Mouse (Mus musculus): Measurements from ENCODE around the gene Zic5. TPM values are rescaled to one million over a fixed set of nuclear protein-coding genes. Genes with fewer than 3 reads are reported as not detected.

The Zic5 gene
- total RNA-seq (2015) (not detected in 2 replicates), total RNA-seq (2017) (not detected in 2 replicates)

- ATAC-seq (ENCODE audit: poor library complexity, severe bottlenecking) = no peak
Measured at GRCm38 (mm10) chr14:122464763-122465741, at the start of gene Zic5. TSS of gene Zic5 (minus strand) at chr14:122465677.

- ATAC-seq (ENCODE audit: poor library complexity, severe bottlenecking) = no peak
Measured at GRCm38 (mm10) chr14:122513511-122514036, 48.1 kb upstream of the Zic5 start.

GRCm38 (mm10) chr14:122511519-122511918, 46.0 kb upstream of the Zic5 start:
- ATAC-seq (ENCODE audit: poor library complexity, severe bottlenecking) = no peak

- ATAC-seq (ENCODE audit: poor library complexity, severe bottlenecking) = no peak
Measured at GRCm38 (mm10) chr14:122509058-122509457, 43.6 kb upstream of the Zic5 start.

GRCm38 (mm10) chr14:122492015-122492414, 26.5 kb upstream of the Zic5 start:
- no peak for ATAC-seq (ENCODE audit: poor library complexity, severe bottlenecking)

- ATAC-seq (ENCODE audit: poor library complexity, severe bottlenecking) = no peak
Measured at GRCm38 (mm10) chr14:122491521-122491920, 26.0 kb upstream of the Zic5 start.

GRCm38 (mm10) chr14:122490441-122491328, 25.2 kb upstream of the Zic5 start, which contains the start of gene Gm10837:
TSS of gene Gm10837 (plus strand) at chr14:122490586.
- ATAC-seq (ENCODE audit: poor library complexity, severe bottlenecking) = no peak

- no peak for ATAC-seq (ENCODE audit: poor library complexity, severe bottlenecking)
Measured at GRCm38 (mm10) chr14:122489686-122490414, 24.4 kb upstream of the Zic5 start.

- ATAC-seq (ENCODE audit: poor library complexity, severe bottlenecking) = no peak
Measured at GRCm38 (mm10) chr14:122489041-122489440, 23.6 kb upstream of the Zic5 start.

GRCm38 (mm10) chr14:122487366-122487765, 21.9 kb upstream of the Zic5 start:
- no peak for ATAC-seq (ENCODE audit: poor library complexity, severe bottlenecking)

GRCm38 (mm10) chr14:122486611-122487010, 21.1 kb upstream of the Zic5 start:
- ATAC-seq (ENCODE audit: poor library complexity, severe bottlenecking) = no peak

- 0 out of 2 replicates have a peak, but pooled peaks have one; percentile 12 for ATAC-seq (ENCODE audit: poor library complexity, severe bottlenecking)
Measured at GRCm38 (mm10) chr14:122485635-122486181, 20.2 kb upstream of the Zic5 start.

GRCm38 (mm10) chr14:122484844-122485551, 19.5 kb upstream of the Zic5 start:
- ATAC-seq (ENCODE audit: poor library complexity, severe bottlenecking) = no peak

GRCm38 (mm10) chr14:122484458-122484843, 19.0 kb upstream of the Zic5 start:
- no peak for ATAC-seq (ENCODE audit: poor library complexity, severe bottlenecking)

GRCm38 (mm10) chr14:122483556-122484421, 18.3 kb upstream of the Zic5 start:
- no peak for ATAC-seq (ENCODE audit: poor library complexity, severe bottlenecking)

GRCm38 (mm10) chr14:122483024-122483385, 17.5 kb upstream of the Zic5 start:
- no peak for ATAC-seq (ENCODE audit: poor library complexity, severe bottlenecking)

GRCm38 (mm10) chr14:122482081-122483023, 16.9 kb upstream of the Zic5 start:
- ATAC-seq (ENCODE audit: poor library complexity, severe bottlenecking) = no peak
